Mouse (Mus musculus) lung, adult 2 months (tissue): ENCODE data around the gene Vdac2. TPM values are rescaled to one million over a fixed set of nuclear protein-coding genes. Genes with fewer than 3 reads are reported as not detected.

Source experiments
- DNase-seq: peaks from one replicate; pipeline ENCODE4 v3.0.0; 2022
- H3K4me1 ChIP-seq: fragments of 200-500 bp; 2 replicates; pipeline ENCODE4 v1.6.1; 2011; ENCODE audit warnings: low read length; ENCODE audit not compliant: control insufficient read depth, insufficient read depth
- H3K4me3 ChIP-seq: fragments of 200-500 bp; replicated peaks from 2 replicates; pipeline ENCODE3; 2011; ENCODE audit warnings: low read depth, mild to moderate bottlenecking, control low read depth, low read length; ENCODE audit errors: extremely low read depth
- CTCF ChIP-seq: fragments of 200-500 bp; IDR thresholded peaks from 2 replicates; pipeline ENCODE4 v1.5.1; 2011; ENCODE audit warnings: mild to moderate bottlenecking, low read length, control low read depth; ENCODE audit not compliant: insufficient read depth
- POLR2A ChIP-seq: fragments of 200-500 bp; IDR thresholded peaks from 2 replicates; pipeline ENCODE4 v1.6.1; 2011; ENCODE audit warnings: low read depth, mild to moderate bottlenecking, control low read depth, low read length, borderline replicate concordance; ENCODE audit errors: extremely low read depth
- WGBS: fragments of 180-500 bp; shearing (Covaris S2); methylation state at CpG from one replicate; pipeline ENCODE4 v1.1.7; 2018; 5-methylcytosine and 5-hydroxymethylcytosine counted together
- polyA plus RNA-seq: library from polyadenylated mRNA; depleted of rRNA; stranded (reverse); fragments of >200 nt; gene quantifications from 2 replicates; pipeline ENCODE4 v1.2.3, GENCODE M21; 2012

Gene Vdac2
- polyA plus RNA-seq, 1 experiment: 95.7 TPM

GRCm38 (mm10) chr14:21802543-21803206, 22.4 kb upstream of the Vdac2 start:
- TF ChIP-seq CTCF (no peak), POLR2A (no peak)
- Histone ChIP-seq H3K4me3 (no peak overlapping the region), H3K4me1 (no peaks in the 10 kb centered on the region)
- 93% methylated on average over 6 of the region's 6 CpGs for WGBS
- no peak for DNase-seq

GRCm38 (mm10) chr14:21806203-21806602, 18.8 kb upstream of the Vdac2 start:
- no peak overlapping the region for H3K4me3 ChIP-seq
- TF ChIP-seq POLR2A (no peak), CTCF (no peak)
- H3K4me1 ChIP-seq: no peaks in the 10 kb centered on the region
- 43% methylated on average over 2 of the region's 2 CpGs for whole genome bisulfite sequencing
- no peak for DNase-seq

GRCm38 (mm10) chr14:21806631-21807160, 18.3 kb upstream of the Vdac2 start:
- DNase-seq: no peak
- no peak for TF ChIP-seq CTCF
- no peak for TF ChIP-seq POLR2A
- WGBS: 66% methylated on average over 3 of the region's 3 CpGs
- H3K4me1 ChIP-seq: no peaks in the 10 kb centered on the region
- H3K4me3 ChIP-seq: no peak overlapping the region

- no peak for TF ChIP-seq CTCF
- TF ChIP-seq POLR2A: no peak
- H3K4me1 ChIP-seq: peaks cover 2% of the 10 kb centered on the region; the same call in 1 of the 2 replicates
Measured at GRCm38 (mm10) chr14:21808208-21808922, 16.7 kb upstream of the Vdac2 start.

GRCm38 (mm10) chr14:21809418-21809817, 15.6 kb upstream of the Vdac2 start:
- 98% methylated on average over 2 of the region's 2 CpGs for WGBS
- Histone ChIP-seq H3K4me3 (no peak overlapping the region), H3K4me1 (peaks cover 8% of the 10 kb centered on the region; the same call in 1 of the 2 replicates)
- TF ChIP-seq POLR2A (no peak), CTCF (no peak)
- DNase-seq: no peak

More at GRCm38 (mm10) chr14:21808208-21808922, 16.7 kb upstream of the Vdac2 start:
- DNase-seq: no peak
- H3K4me3 ChIP-seq: no peak overlapping the region
- WGBS: 53% methylated on average over 8 of the region's 8 CpGs

GRCm38 (mm10) chr14:21811301-21811700, 13.7 kb upstream of the Vdac2 start:
- TF ChIP-seq CTCF: no peak
- TF ChIP-seq POLR2A: no peak
- DNase-seq: no peak
- 70% methylated on average over 4 of the region's 4 CpGs for WGBS
- Histone ChIP-seq H3K4me3 (no peak overlapping the region), H3K4me1 (peaks cover 8% of the 10 kb centered on the region; the same call in 1 of the 2 replicates)

- DNase-seq: no peak
- Histone ChIP-seq H3K4me3 (no peak overlapping the region), H3K4me1 (peaks cover 8% of the 10 kb centered on the region; the same call in 1 of the 2 replicates)
- 79% methylated on average over 10 of the region's 10 CpGs for WGBS
- TF ChIP-seq CTCF (no peak), POLR2A (no peak)
Measured at GRCm38 (mm10) chr14:21811744-21812393, 13.2 kb upstream of the Vdac2 start.

GRCm38 (mm10) chr14:21812590-21813162, 12.4 kb upstream of the Vdac2 start:
- WGBS: 21% methylated on average over 14 of the region's 14 CpGs

GRCm38 (mm10) chr14:21813216-21813615, 11.8 kb upstream of the Vdac2 start:
- Histone ChIP-seq H3K4me3 (no peak overlapping the region), H3K4me1 (peaks cover 8% of the 10 kb centered on the region; the same call in 1 of the 2 replicates)
- no peak for TF ChIP-seq POLR2A
- TF ChIP-seq CTCF: no peak
- no peak for DNase-seq
- WGBS: 32% methylated on average over 4 of the region's 4 CpGs

More at GRCm38 (mm10) chr14:21812590-21813162, 12.4 kb upstream of the Vdac2 start:
- Histone ChIP-seq H3K4me1 (peaks cover 8% of the 10 kb centered on the region; the same call in 1 of the 2 replicates), H3K4me3 (no peak overlapping the region)
- TF ChIP-seq POLR2A (no peak), CTCF (peak; percentile 64)
- peak; percentile 67 for DNase-seq
